Mouse (Mus musculus): Measurements from ENCODE around the gene Samd5. TPM values are rescaled to one million over a fixed set of nuclear protein-coding genes. Genes with fewer than 3 reads are reported as not detected.

Samd5 gene
- polyA plus RNA-seq, 1 experiment from 2014 or later: 6.2 TPM

GRCm38 (mm10) chr10:9699071-9699761, 24.2 kb upstream of the Samd5 start:
- Histone ChIP-seq H3K36me3 (ENCODE audit: insufficient read depth, low read length) (no peaks in the 10 kb centered on the region), H3K27ac (ENCODE audit: low read length) (no peak overlapping the region), H3K9me3 (ENCODE audit: low read length) (no peaks in the 10 kb centered on the region), H3K27me3 (replicated peaks; ENCODE audit: insufficient read depth, low read length) (no peaks in the 10 kb centered on the region), H3K4me2 (replicated peaks; ENCODE audit: low read depth, low read length) (0 out of 2 replicates have a peak overlapping the region, but pooled peaks have one; percentile 22), H3K9ac (replicated peaks; ENCODE audit: low read depth) (no peak overlapping the region), H3K4me1 (ENCODE audit: insufficient read depth, low read depth, low read length) (no peaks in the 10 kb centered on the region), H3K4me3 (ENCODE audit: low read depth, low read length) (no peak overlapping the region)
- peak; percentile 16; the same call in 1 of the 2 replicates for ATAC-seq
- TF ChIP-seq EP300 (IDR thresholded peaks at IDR 0.05) (no peak), CTCF (IDR thresholded peaks at IDR 0.05) (no peak)
- WGBS: 62% methylated on average over 22 of the region's 22 CpGs
- no peak for DNase-seq (ENCODE audit: low spot score)

GRCm38 (mm10) chr10:9698141-9698540, 23.1 kb upstream of the Samd5 start:
- no peaks in the 10 kb centered on the region for H3K36me3 ChIP-seq (ENCODE audit: insufficient read depth, low read length)
- no peak overlapping the region for H3K4me2 ChIP-seq (replicated peaks; ENCODE audit: low read depth, low read length)
- H3K4me3 ChIP-seq (ENCODE audit: low read depth, low read length): no peak overlapping the region
- H3K4me1 ChIP-seq (ENCODE audit: insufficient read depth, low read depth, low read length): no peaks in the 10 kb centered on the region
- no peaks in the 10 kb centered on the region for H3K27me3 ChIP-seq (replicated peaks; ENCODE audit: insufficient read depth, low read length)
- TF ChIP-seq EP300 (IDR thresholded peaks at IDR 0.05): no peak
- no peaks in the 10 kb centered on the region for H3K9me3 ChIP-seq (ENCODE audit: low read length)
- DNase-seq (ENCODE audit: low spot score) (no peak), ATAC-seq (no peak)
- no peak overlapping the region for H3K9ac ChIP-seq (replicated peaks; ENCODE audit: low read depth)
- 85% methylated on average over 9 of the region's 9 CpGs for WGBS
- H3K27ac ChIP-seq (ENCODE audit: low read length): no peak overlapping the region

GRCm38 (mm10) chr10:9696543-9697141, 21.6 kb upstream of the Samd5 start:
- no peak for TF ChIP-seq EP300 (IDR thresholded peaks at IDR 0.05)
- TF ChIP-seq CTCF (IDR thresholded peaks at IDR 0.05): no peak
- Histone ChIP-seq H3K27ac (ENCODE audit: low read length) (no peak overlapping the region), H3K4me2 (replicated peaks; ENCODE audit: low read depth, low read length) (no peak overlapping the region), H3K9ac (replicated peaks; ENCODE audit: low read depth) (no peak overlapping the region), H3K36me3 (ENCODE audit: insufficient read depth, low read length) (no peaks in the 10 kb centered on the region), H3K9me3 (ENCODE audit: low read length) (no peaks in the 10 kb centered on the region), H3K4me1 (ENCODE audit: insufficient read depth, low read depth, low read length) (no peaks in the 10 kb centered on the region), H3K27me3 (replicated peaks; ENCODE audit: insufficient read depth, low read length) (no peaks in the 10 kb centered on the region), H3K4me3 (ENCODE audit: low read depth, low read length) (no peak overlapping the region)
- no peak for DNase-seq (ENCODE audit: low spot score)
- 56% methylated on average over 6 of the region's 6 CpGs for WGBS
- ATAC-seq: no peak

GRCm38 (mm10) chr10:9693990-9694699, 19.1 kb upstream of the Samd5 start:
- H3K9ac ChIP-seq (replicated peaks; ENCODE audit: low read depth): no peak overlapping the region
- TF ChIP-seq EP300 (IDR thresholded peaks at IDR 0.05) (no peak), CTCF (IDR thresholded peaks at IDR 0.05) (no peak)
- no peak overlapping the region for H3K4me3 ChIP-seq (ENCODE audit: low read depth, low read length)
- no peak overlapping the region for H3K27ac ChIP-seq (ENCODE audit: low read length)
- H3K36me3 ChIP-seq (ENCODE audit: insufficient read depth, low read length): no peaks in the 10 kb centered on the region
- ATAC-seq: no peak
- H3K9me3 ChIP-seq (ENCODE audit: low read length): no peaks in the 10 kb centered on the region
- no peak for DNase-seq (ENCODE audit: low spot score)
- 61% methylated on average over 16 of the region's 16 CpGs for WGBS
- H3K4me1 ChIP-seq (ENCODE audit: insufficient read depth, low read depth, low read length): no peaks in the 10 kb centered on the region
- no peaks in the 10 kb centered on the region for H3K27me3 ChIP-seq (replicated peaks; ENCODE audit: insufficient read depth, low read length)
- no peak overlapping the region for H3K4me2 ChIP-seq (replicated peaks; ENCODE audit: low read depth, low read length)

- no peak for TF ChIP-seq EP300 (IDR thresholded peaks at IDR 0.05)
- TF ChIP-seq CTCF (IDR thresholded peaks at IDR 0.05): no peak
- Histone ChIP-seq H3K9me3 (ENCODE audit: low read length) (no peaks in the 10 kb centered on the region), H3K4me2 (replicated peaks; ENCODE audit: low read depth, low read length) (no peak overlapping the region), H3K36me3 (ENCODE audit: insufficient read depth, low read length) (no peaks in the 10 kb centered on the region), H3K27ac (ENCODE audit: low read length) (no peak overlapping the region), H3K9ac (replicated peaks; ENCODE audit: low read depth) (no peak overlapping the region), H3K4me3 (ENCODE audit: low read depth, low read length) (no peak overlapping the region), H3K27me3 (replicated peaks; ENCODE audit: insufficient read depth, low read length) (no peaks in the 10 kb centered on the region), H3K4me1 (ENCODE audit: insufficient read depth, low read depth, low read length) (no peaks in the 10 kb centered on the region)
- no peak for ATAC-seq
- no peak for DNase-seq (ENCODE audit: low spot score)
- 71% methylated on average over 6 of the region's 6 CpGs for WGBS
Measured at GRCm38 (mm10) chr10:9680928-9681327, 5.9 kb upstream of the Samd5 start.

- 76% methylated on average over 5 of the region's 5 CpGs for WGBS
- 0 out of 2 replicates have a peak, but pooled peaks cover 3% of the 10 kb centered on the region for H3K4me1 ChIP-seq (ENCODE audit: insufficient read depth, low read depth, low read length)
- H3K9me3 ChIP-seq (ENCODE audit: low read length): no peaks in the 10 kb centered on the region
- no peak overlapping the region for H3K4me2 ChIP-seq (replicated peaks; ENCODE audit: low read depth, low read length)
- no peak overlapping the region for H3K9ac ChIP-seq (replicated peaks; ENCODE audit: low read depth)
- H3K27ac ChIP-seq (ENCODE audit: low read length): no peak overlapping the region
- DNase-seq (ENCODE audit: low spot score) (no peak), ATAC-seq (no peak)
- H3K27me3 ChIP-seq (replicated peaks; ENCODE audit: insufficient read depth, low read length): no peaks in the 10 kb centered on the region
- no peak overlapping the region for H3K4me3 ChIP-seq (ENCODE audit: low read depth, low read length)
- TF ChIP-seq CTCF (IDR thresholded peaks at IDR 0.05) (no peak), EP300 (IDR thresholded peaks at IDR 0.05) (no peak)
- H3K36me3 ChIP-seq (ENCODE audit: insufficient read depth, low read length): no peaks in the 10 kb centered on the region
Measured at GRCm38 (mm10) chr10:9679911-9680310, 4.9 kb upstream of the Samd5 start.

Measured in lung, postnatal 0 days (tissue).